Mouse (Mus musculus): ENCODE data around the gene Cd177. TPM values are rescaled to one million over a fixed set of nuclear protein-coding genes. Genes with fewer than 3 reads are reported as not detected.

Gene Cd177
- total and polyA plus RNA-seq, 2 experiments: 0.09 TPM; not detected in 1

DNA sequence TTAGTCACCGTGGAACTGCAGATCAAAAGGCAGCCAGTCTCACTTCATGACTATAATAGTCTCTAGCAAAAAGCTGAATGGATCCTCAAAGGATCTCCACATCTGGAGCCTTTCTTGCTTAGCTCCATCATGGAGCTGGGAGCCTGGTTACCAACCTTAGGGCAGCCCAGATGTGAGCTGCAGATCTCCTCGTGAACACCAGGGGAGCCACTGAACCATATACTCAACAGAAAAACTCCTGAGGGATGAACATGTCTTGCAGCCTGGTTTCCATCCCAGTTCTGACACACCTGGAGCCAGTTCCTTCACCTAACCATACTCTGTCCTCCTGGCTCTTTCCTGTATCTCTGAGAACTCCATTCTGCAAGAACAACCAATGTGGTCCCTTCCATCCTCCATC is 16.0 kb upstream of the Cd177 start:
- Histone ChIP-seq H3K9ac (ENCODE audit: low read depth, low read length) (no peak overlapping the region), H3K79me2 (ENCODE audit: control insufficient read depth, insufficient read depth, low read length) (no peaks in the 10 kb centered on the region), H3K4me3 (ENCODE audit: insufficient read depth, low read depth, low read length) (no peak overlapping the region), H3K36me3 (ENCODE audit: control insufficient read depth, insufficient read depth, low read length) (no peaks in the 10 kb centered on the region), H3K27ac (replicated peaks; ENCODE audit: insufficient read depth, low read depth, low read length) (no peak overlapping the region), H3K27me3 (ENCODE audit: control insufficient read depth, insufficient read depth, low read length) (no peaks in the 10 kb centered on the region), H3K4me1 (ENCODE audit: control insufficient read depth, insufficient read depth, low read length) (no peaks in the 10 kb centered on the region)
- WGBS: 71% methylated on average over 2 of the region's 2 CpGs
- TF ChIP-seq POLR2A (IDR thresholded peaks at IDR 0.05; ENCODE audit: extremely low read depth, insufficient read depth, low read length) (no peak), CTCF (IDR thresholded peaks at IDR 0.05; ENCODE audit: low read depth, low read length) (no peak)
- no peak for DNase-seq (ENCODE audit: extremely low read depth, low read depth, low spot score)

DNA sequence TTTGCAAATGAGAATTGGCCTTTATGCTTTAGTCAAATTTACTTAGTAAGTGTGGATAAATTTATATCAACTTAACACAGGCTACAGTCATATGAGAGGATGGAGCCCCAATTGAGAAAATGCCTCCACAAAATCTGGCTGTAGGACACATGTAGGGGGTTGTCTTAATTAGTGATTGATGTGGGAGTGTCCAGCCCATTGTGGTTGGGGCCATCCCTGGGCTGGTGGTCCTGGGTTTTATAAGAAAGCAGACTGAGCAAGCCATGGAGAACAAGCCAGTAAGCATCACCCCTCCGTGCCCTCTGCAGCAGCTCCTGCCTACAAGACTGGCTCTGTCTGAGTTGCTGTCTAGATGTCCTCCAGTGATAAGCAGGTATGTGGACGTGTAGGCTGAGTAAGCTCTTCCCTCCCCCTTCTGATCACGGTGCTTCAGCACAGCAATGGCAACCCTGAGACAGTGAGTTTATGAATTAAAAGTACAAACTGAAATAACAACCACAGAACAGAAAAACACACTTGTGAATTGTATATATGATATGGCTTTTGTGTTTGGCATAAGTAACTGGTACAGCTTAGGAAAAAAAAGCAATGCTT is 13.9 kb upstream of the Cd177 start:
- no peak overlapping the region for H3K27ac ChIP-seq (replicated peaks; ENCODE audit: insufficient read depth, low read depth, low read length)
- no peak for TF ChIP-seq CTCF (IDR thresholded peaks at IDR 0.05; ENCODE audit: low read depth, low read length)
- no peak for TF ChIP-seq POLR2A (IDR thresholded peaks at IDR 0.05; ENCODE audit: extremely low read depth, insufficient read depth, low read length)
- 47% methylated on average over 3 of the region's 3 CpGs for WGBS

DNA sequence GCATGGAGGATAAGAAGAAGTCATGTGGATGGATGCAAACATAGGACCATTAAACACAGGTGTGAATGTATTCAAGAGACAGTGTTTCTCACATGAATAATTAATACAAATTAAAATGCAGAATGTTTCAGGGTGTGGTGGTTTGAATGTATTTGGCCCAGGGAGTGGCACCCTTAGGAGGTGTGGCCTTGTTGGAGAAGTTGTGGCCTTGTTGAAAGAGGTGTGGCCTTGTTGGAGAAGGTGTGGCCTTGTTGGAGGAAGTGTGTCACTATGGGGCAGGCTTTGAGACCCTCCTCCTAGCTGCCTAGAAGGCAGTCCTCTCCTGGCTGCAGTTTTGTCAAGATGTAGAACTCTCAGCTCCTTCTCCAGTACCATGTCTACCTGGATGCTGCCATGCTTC is 11.2 kb upstream of the Cd177 start:
- Histone ChIP-seq H3K9ac (ENCODE audit: low read depth, low read length) (no peak overlapping the region), H3K4me3 (ENCODE audit: insufficient read depth, low read depth, low read length) (no peak overlapping the region), H3K79me2 (ENCODE audit: control insufficient read depth, insufficient read depth, low read length) (no peaks in the 10 kb centered on the region), H3K27ac (replicated peaks; ENCODE audit: insufficient read depth, low read depth, low read length) (no peak overlapping the region), H3K36me3 (ENCODE audit: control insufficient read depth, insufficient read depth, low read length) (no peaks in the 10 kb centered on the region), H3K27me3 (ENCODE audit: control insufficient read depth, insufficient read depth, low read length) (no peaks in the 10 kb centered on the region), H3K4me1 (ENCODE audit: control insufficient read depth, insufficient read depth, low read length) (no peaks in the 10 kb centered on the region)
- no peak for DNase-seq (ENCODE audit: extremely low read depth, low read depth, low spot score)
- no peak for TF ChIP-seq POLR2A (IDR thresholded peaks at IDR 0.05; ENCODE audit: extremely low read depth, insufficient read depth, low read length)
- no peak for TF ChIP-seq CTCF (IDR thresholded peaks at IDR 0.05; ENCODE audit: low read depth, low read length)

More for the DNA sequence above, 13.9 kb upstream of the Cd177 start:
- Histone ChIP-seq H3K79me2 (ENCODE audit: control insufficient read depth, insufficient read depth, low read length) (no peaks in the 10 kb centered on the region), H3K4me1 (ENCODE audit: control insufficient read depth, insufficient read depth, low read length) (no peaks in the 10 kb centered on the region), H3K36me3 (ENCODE audit: control insufficient read depth, insufficient read depth, low read length) (no peaks in the 10 kb centered on the region), H3K27me3 (ENCODE audit: control insufficient read depth, insufficient read depth, low read length) (no peaks in the 10 kb centered on the region), H3K9ac (ENCODE audit: low read depth, low read length) (no peak overlapping the region), H3K4me3 (ENCODE audit: insufficient read depth, low read depth, low read length) (no peak overlapping the region)
- no peak for DNase-seq (ENCODE audit: extremely low read depth, low read depth, low spot score)

DNA sequence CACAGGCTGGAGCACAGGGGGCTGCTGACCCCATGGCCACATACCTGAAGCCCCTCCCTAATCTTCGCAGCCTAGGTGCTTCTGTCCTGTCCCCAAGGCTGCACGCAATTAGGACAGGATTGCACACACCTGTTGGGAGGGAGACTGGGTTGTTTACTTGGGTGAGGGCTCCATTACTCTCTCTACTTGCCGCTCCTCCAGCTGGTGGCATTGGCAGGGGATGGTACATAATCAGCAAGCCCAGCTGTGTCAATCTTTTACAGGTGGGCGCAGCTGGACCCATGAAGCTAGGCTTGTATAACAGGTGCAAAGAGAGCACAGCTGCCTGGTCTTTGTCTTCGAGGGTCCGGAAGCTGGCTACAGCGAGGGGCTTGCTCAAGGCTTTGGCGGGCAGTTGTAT is 2.5 kb upstream of the Cd177 start:
- Histone ChIP-seq H3K36me3 (ENCODE audit: control insufficient read depth, insufficient read depth, low read length) (no peaks in the 10 kb centered on the region), H3K9ac (ENCODE audit: low read depth, low read length) (no peak overlapping the region), H3K79me2 (ENCODE audit: control insufficient read depth, insufficient read depth, low read length) (no peaks in the 10 kb centered on the region), H3K4me1 (ENCODE audit: control insufficient read depth, insufficient read depth, low read length) (no peaks in the 10 kb centered on the region), H3K27me3 (ENCODE audit: control insufficient read depth, insufficient read depth, low read length) (no peaks in the 10 kb centered on the region), H3K27ac (replicated peaks; ENCODE audit: insufficient read depth, low read depth, low read length) (no peak overlapping the region), H3K4me3 (ENCODE audit: insufficient read depth, low read depth, low read length) (no peak overlapping the region)
- 81% methylated on average over 8 of the region's 8 CpGs for WGBS
- DNase-seq (ENCODE audit: extremely low read depth, low read depth, low spot score): no peak
- TF ChIP-seq POLR2A (IDR thresholded peaks at IDR 0.05; ENCODE audit: extremely low read depth, insufficient read depth, low read length): no peak
- TF ChIP-seq CTCF (IDR thresholded peaks at IDR 0.05; ENCODE audit: low read depth, low read length): no peak

DNA sequence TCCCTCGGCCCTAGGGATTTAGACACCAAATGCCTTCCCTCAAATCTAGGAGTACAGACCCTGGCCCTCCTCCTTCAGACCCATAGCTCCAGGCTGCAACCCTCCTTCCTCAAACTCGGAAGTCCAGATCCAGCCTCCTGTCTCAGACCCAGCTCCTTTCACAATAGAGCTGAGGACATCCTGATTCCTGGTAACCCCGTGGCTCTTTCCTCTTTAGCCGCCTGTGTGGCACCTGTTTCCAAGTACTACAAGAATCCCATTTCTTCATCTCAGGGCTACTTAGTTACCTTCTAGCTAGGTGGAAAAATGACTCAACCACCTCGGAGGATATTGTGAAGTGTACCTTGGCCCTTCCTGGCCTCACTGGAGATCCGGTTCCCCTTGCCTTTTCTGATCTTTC is 1.1 kb upstream of the Cd177 start:
- Histone ChIP-seq H3K79me2 (ENCODE audit: control insufficient read depth, insufficient read depth, low read length) (no peaks in the 10 kb centered on the region), H3K27me3 (ENCODE audit: control insufficient read depth, insufficient read depth, low read length) (no peaks in the 10 kb centered on the region), H3K36me3 (ENCODE audit: control insufficient read depth, insufficient read depth, low read length) (no peaks in the 10 kb centered on the region), H3K27ac (replicated peaks; ENCODE audit: insufficient read depth, low read depth, low read length) (no peak overlapping the region), H3K4me1 (ENCODE audit: control insufficient read depth, insufficient read depth, low read length) (no peaks in the 10 kb centered on the region), H3K4me3 (ENCODE audit: insufficient read depth, low read depth, low read length) (no peak overlapping the region), H3K9ac (ENCODE audit: low read depth, low read length) (no peak overlapping the region)
- WGBS: 67% methylated on average over 6 of the region's 6 CpGs
- no peak for DNase-seq (ENCODE audit: extremely low read depth, low read depth, low spot score)
- TF ChIP-seq POLR2A (IDR thresholded peaks at IDR 0.05; ENCODE audit: extremely low read depth, insufficient read depth, low read length) (no peak), CTCF (IDR thresholded peaks at IDR 0.05; ENCODE audit: low read depth, low read length) (no peak)

DNA sequence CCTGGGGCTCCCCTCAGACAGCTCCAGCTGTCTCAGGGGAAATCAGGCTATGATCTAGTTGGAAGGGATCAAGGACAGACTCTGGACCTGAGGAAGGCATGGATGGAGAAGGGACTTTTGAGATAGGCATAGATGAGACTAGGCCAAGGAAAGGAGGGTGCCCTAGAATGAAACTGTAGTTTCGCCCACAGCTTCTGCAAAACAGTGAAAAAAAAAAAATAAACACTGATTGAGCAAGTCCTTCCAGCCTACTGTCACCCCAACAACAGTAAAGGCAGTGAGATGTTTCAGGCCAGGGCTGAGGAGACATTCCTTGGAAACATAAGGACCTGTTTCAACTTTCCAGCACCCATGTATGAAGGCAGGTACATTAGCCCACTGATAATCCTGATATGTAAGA is 1.6 kb downstream of the Cd177 start:
- Histone ChIP-seq H3K36me3 (ENCODE audit: control insufficient read depth, insufficient read depth, low read length) (no peaks in the 10 kb centered on the region), H3K79me2 (ENCODE audit: control insufficient read depth, insufficient read depth, low read length) (no peaks in the 10 kb centered on the region), H3K4me1 (ENCODE audit: control insufficient read depth, insufficient read depth, low read length) (no peaks in the 10 kb centered on the region), H3K27me3 (ENCODE audit: control insufficient read depth, insufficient read depth, low read length) (no peaks in the 10 kb centered on the region), H3K4me3 (ENCODE audit: insufficient read depth, low read depth, low read length) (no peak overlapping the region), H3K9ac (ENCODE audit: low read depth, low read length) (no peak overlapping the region), H3K27ac (replicated peaks; ENCODE audit: insufficient read depth, low read depth, low read length) (no peak overlapping the region)
- TF ChIP-seq POLR2A (IDR thresholded peaks at IDR 0.05; ENCODE audit: extremely low read depth, insufficient read depth, low read length): no peak
- no peak for TF ChIP-seq CTCF (IDR thresholded peaks at IDR 0.05; ENCODE audit: low read depth, low read length)
- DNase-seq (ENCODE audit: extremely low read depth, low read depth, low spot score): no peak
- 50% methylated on average over 1 of the region's 1 CpGs for WGBS

All from liver, adult 2 months (tissue).